Mouse (Mus musculus): ENCODE measurements around the gene Birc7.

- TF ChIP-seq POLR2A (IDR thresholded peaks at IDR 0.05; ENCODE audit: low read depth, low read length) (no peak), CTCF (IDR thresholded peaks at IDR 0.05; ENCODE audit: extremely low read depth, insufficient read length, insufficient replicate concordance, low read depth, low read length) (no peak)
Observed at GRCm38 (mm10) chr2:180941869-180942268, 13.0 kb downstream of the Birc7 start.
